Mouse (Mus musculus) c-Kit-positive CD71-positive TER-119-negative erythroid progenitor cells, embryonic 14.5 days (primary cell): Measurements from ENCODE around the gene Armc9.

Source experiments
- DNase-seq: peaks from one replicate; pipeline ENCODE4 v3.0.0-alpha.2; 2013; ENCODE audit warnings: low read depth

Gene Armc9

GRCm38 (mm10) chr1:86225195-86225594 lies 70.6 kb downstream of the Armc9 start:
- DNase-seq = peak; percentile 50

- peak; percentile 75 for DNase-seq
These were observed 74.1 kb downstream of the Armc9 start for GRCm38 (mm10) chr1:86228653-86229052.

- DNase-seq = no peak
These were observed 74.7 kb downstream of the Armc9 start for GRCm38 (mm10) chr1:86229184-86229829.

- DNase-seq = no peak
These were observed 78.1 kb downstream of the Armc9 start for GRCm38 (mm10) chr1:86232631-86233030.

- DNase-seq = no peak
These were observed 79.2 kb downstream of the Armc9 start for GRCm38 (mm10) chr1:86233808-86234207.

GRCm38 (mm10) chr1:86235118-86235517 lies 80.5 kb downstream of the Armc9 start:
- no peak for DNase-seq

- DNase-seq = no peak
These were observed 81.9 kb downstream of the Armc9 start for GRCm38 (mm10) chr1:86236442-86236841.

- DNase-seq = no peak
These were observed 84.4 kb downstream of the Armc9 start for GRCm38 (mm10) chr1:86239010-86239409.

- no peak for DNase-seq
These were observed 85.3 kb downstream of the Armc9 start for GRCm38 (mm10) chr1:86239871-86240270.

GRCm38 (mm10) chr1:86240959-86241358 lies 86.4 kb downstream of the Armc9 start:
- no peak for DNase-seq

- DNase-seq = no peak
These were observed 88.9 kb downstream of the Armc9 start for GRCm38 (mm10) chr1:86243490-86243889.

- DNase-seq = peak; percentile 77
These were observed 90.9 kb downstream of the Armc9 start for GRCm38 (mm10) chr1:86245301-86246085.

- no peak for DNase-seq
These were observed 98.8 kb downstream of the Armc9 start for GRCm38 (mm10) chr1:86253410-86253809.

GRCm38 (mm10) chr1:86256311-86256710 lies 101.7 kb downstream of the Armc9 start:
- DNase-seq = no peak

- DNase-seq = no peak
These were observed 102.6 kb downstream of the Armc9 start for GRCm38 (mm10) chr1:86257228-86257627.

- DNase-seq = no peak
These were observed 103.7 kb downstream of the Armc9 start for GRCm38 (mm10) chr1:86258171-86258824.

GRCm38 (mm10) chr1:86263564-86264339 lies 109.2 kb downstream of the Armc9 start:
- DNase-seq = no peak

GRCm38 (mm10) chr1:86265060-86265459 lies 110.5 kb downstream of the Armc9 start:
- no peak for DNase-seq

GRCm38 (mm10) chr1:86268492-86269189 lies 114.1 kb downstream of the Armc9 start:
- DNase-seq = peak; percentile 53

GRCm38 (mm10) chr1:86269190-86269508 lies 114.6 kb downstream of the Armc9 start:
- no peak for DNase-seq

GRCm38 (mm10) chr1:86271707-86272106 lies 117.1 kb downstream of the Armc9 start:
- DNase-seq = no peak

- DNase-seq = no peak
These were observed 122.5 kb downstream of the Armc9 start for GRCm38 (mm10) chr1:86277055-86277454.
